Mouse (Mus musculus) naive thymus-derived CD4-positive, alpha-beta T cell, adult 2 months (primary cell): ENCODE data around the gene Med21.

ENCODE experiments used
- DNase-seq: peaks from one replicate; pipeline ENCODE4 v3.0.0-alpha.2; 2011; ENCODE audit warnings: low read depth

The Med21 gene

GRCm38 (mm10) chr6:146640068-146640965, 2.0 kb upstream of the Med21 start:
- DNase-seq = no peak

GRCm38 (mm10) chr6:146640991-146641390, 1.4 kb upstream of the Med21 start:
- DNase-seq = no peak

DNA sequence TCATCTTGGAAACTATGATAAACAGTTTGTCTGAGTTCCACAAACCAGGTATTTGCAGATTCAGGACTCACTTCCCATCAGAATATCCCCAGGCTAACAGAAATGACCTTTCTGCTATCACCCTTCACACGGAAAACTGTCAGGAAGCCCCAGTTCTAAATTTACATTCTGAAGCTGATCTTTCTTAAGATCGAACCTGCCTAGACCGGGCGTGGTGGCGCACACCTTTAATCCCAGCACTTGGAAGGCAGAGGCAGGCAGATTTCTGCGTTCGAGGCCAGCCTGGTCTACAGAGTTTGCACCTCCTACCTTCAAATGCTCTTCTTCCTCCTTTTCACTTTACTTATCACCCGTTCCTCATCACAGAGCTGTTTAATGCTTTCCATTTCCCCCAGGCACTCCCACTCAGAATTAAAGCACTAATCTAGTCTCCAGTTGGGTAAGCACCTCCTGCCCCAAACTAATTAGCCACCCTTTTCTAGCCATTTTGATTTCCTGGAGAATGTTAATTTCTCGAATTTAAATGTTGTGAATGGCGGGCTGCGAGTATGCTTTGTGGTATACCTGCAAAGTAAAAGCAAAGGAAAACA, 631 bp upstream of the Med21 start:
- peak; percentile 26 for DNase-seq

DNA sequence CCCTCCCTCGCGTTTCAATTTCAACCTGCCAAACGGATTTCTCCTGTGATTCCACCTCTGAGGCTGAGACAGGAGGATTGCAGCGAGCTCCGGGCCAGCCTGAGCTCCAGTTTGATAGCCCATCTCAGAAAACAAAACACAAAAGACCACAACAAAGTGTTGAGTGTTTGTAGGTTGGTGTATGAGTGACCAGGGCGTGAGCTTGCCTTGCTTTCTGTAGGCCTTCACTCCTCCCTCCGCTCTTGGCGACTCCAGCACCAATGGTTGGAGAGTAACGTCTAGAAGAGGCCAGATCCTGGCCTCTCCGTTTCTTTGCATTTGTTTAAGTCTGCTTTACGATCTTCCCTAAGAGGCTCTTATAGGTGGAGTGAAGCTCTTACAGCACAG, 830 bp downstream of the Med21 start:
- no peak for DNase-seq

DNA sequence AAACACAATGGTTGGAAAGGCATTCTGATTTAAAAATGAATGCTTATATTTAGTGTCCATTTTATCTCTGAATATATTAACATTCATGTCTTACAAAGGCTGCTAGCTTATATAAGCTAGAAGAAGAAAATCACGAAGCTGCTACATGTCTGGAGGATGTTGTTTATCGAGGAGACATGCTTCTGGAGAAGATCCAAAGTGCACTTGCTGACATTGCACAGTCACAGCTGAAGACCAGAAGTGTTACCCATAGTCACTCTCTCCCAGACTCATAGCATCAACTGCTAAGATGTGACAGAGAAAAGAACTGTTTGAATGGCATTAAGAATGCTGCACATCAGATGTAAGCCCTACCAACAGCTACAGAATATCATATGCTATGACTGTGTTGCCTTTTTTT, 7.7 kb downstream of the Med21 start:
- DNase-seq = no peak

DNA sequence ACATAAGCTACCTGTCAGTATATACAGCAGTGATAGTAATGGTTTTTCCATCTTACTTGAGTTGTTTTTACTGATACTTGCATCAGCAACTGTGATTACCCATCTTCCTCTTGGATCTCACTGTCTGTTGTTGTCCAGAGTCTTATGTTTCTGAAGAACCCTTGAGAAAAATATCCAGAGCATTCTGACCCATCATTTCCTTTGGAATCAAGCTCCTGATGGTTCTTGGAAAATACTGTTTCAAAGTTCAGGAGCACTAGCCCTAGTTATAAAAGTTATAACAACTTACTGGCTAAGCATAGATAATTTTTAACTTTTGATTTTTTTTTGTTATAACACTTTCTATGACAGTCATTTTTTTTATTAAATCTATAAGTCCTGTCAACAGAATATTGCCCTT, 9.1 kb downstream of the Med21 start:
- DNase-seq = no peak

DNA sequence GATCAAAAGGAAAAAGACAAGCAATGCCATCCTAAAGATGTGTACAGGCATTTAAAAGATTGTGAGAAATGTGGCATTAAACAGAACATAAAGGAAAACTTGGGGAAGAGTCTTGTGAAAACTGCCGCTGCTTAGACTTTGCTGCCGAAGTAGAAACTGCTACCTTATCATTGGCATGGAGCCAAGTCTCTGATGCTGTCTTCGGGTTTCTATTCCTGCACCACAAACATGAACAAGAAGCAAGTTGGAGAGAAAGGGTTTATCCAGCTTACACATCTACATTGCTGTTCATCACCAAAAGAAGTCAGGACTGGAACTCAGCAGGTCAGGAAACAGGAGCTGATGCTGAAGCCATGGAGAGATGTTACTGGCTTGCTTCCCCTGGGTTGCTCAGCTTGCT, 10.8 kb downstream of the Med21 start:
- no peak for DNase-seq

DNA sequence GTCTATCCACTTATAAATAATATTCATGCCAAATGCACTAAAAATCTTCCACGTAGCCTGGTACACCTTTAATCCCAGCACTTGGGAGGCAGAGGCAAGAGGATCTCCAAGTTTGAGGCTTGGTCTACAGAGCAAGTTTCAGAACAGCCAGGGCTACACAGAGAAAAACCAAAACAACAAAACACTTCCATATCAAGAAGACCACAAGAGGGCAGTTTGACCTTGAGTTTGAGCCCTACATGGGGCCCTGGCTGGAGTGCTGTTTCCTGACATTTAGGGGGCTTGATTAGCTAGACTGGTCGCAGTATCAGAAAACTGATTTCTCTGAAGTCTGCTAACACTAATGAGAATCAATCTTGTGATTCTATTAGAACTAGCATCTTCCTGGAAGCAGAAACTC, 18.2 kb downstream of the Med21 start:
- DNase-seq = no peak

DNA sequence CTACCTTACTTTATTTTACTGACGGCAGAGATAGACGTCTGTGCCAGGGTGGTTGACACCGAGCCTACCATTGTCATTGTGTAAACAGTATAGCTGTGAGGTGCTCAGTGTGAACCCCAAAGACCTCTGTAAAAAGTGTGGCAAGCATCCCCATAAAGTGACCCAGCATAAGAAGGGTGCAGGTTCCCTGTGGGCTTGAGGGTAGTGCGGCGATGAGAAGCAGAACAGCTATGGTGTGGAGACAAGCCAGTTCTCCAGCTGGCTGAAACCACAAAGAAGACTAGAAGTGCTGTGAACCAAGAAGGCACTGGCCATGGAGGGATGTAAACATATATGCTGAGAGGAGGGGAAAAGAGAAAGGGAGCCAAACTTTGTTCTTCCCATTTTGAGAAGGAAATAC, 19.3 kb downstream of the Med21 start:
- no peak for DNase-seq

DNA sequence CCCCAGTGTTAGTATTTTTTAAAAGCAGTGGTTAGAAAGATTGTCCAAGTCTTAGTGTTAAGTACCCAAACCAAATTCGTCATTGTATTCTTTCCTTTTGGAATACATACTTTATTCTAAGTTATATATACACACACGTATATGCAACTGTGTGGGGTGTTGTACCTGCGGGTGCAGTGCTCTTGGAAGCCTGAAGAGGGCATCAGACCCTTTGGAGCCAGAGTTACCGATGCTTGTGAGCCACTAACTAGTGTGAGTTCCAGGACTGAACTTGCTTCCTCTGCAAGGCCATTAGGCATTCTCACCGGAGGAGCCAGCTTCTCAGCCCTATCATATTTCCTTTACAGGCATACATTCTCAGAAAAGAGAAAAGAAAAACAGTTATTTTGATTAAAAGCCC, 20.3 kb downstream of the Med21 start:
- DNase-seq = peak; percentile 59

DNA sequence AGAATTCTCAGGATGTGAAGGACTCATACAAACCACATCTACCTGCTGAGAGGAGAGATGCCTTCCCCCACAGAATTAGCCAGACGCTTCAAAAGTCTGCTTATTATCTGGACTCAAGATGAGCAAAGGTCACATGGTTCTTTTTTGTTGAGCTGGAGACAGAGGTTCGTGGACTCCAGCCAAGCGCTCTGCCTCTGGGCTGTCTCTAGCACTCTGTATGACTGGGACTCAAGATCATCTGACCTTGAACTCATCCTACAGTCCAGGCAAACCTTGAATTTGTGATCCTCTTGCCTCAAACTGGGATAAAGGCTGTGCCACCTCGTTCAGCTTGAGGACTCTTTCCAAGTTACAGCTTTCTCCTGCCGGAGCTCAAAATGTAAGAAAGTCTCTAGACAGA, 21.8 kb downstream of the Med21 start:
- DNase-seq = no peak

- DNase-seq = no peak
These were observed 22.6 kb downstream of the Med21 start for GRCm38 (mm10) chr6:146664917-146665316.

DNA sequence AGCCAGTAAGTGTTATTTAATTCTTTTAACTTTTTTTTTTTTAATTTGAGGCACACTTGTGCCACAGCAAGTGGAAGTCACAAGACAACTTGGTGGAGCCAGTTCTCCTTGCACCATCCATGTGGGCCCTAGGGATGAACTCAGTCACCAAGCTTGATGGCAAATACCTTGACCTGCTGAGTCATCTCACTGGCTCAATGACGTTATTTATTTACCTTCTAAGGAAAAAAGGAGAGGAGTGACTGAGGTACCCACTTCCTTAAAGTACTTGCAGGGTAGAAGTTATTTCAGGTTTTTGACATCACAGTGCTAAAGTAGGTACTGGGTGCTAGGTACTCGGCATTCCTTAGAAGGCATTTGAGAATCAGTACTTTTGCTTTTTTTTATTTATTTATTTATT, 23.1 kb downstream of the Med21 start:
- DNase-seq = no peak

GRCm38 (mm10) chr6:146666811-146667210, 24.5 kb downstream of the Med21 start:
- DNase-seq = no peak

- no peak for DNase-seq
These were observed 26.3 kb downstream of the Med21 start for GRCm38 (mm10) chr6:146668606-146669005.

- no peak for DNase-seq
These were observed 28.9 kb downstream of the Med21 start for GRCm38 (mm10) chr6:146670956-146671855.

GRCm38 (mm10) chr6:146672106-146672505, 29.8 kb downstream of the Med21 start:
- no peak for DNase-seq

GRCm38 (mm10) chr6:146673696-146674095, 31.3 kb downstream of the Med21 start:
- DNase-seq = no peak

DNA sequence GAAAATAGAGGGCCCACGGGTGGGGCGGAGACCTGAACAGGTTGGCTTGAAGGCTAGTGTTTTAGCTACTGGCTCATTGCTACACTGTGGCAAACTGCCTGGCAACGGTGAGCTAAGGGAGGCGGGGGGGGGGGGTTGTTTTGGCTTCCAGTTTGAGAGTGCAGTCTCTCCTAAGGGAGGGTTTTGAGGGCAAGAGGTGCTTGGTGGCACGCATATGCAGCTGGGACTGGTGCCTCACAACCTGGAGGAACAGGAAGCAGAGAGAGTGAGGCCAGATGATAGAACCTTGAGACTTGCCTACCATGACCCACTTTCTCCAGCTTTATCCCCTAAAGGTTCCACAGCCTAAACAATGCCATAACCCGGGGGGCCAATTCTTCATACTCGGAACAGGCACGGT, 32.1 kb downstream of the Med21 start:
- no peak for DNase-seq

GRCm38 (mm10) chr6:146674881-146675536, 32.7 kb downstream of the Med21 start:
- DNase-seq = no peak

- DNase-seq = no peak
These were observed 34.6 kb downstream of the Med21 start for GRCm38 (mm10) chr6:146676904-146677303.
